Mouse (Mus musculus) lung, embryonic 15.5 days (tissue): ENCODE measurements around the gene Cdc14b. TPM values are rescaled to one million over a fixed set of nuclear protein-coding genes. Genes with fewer than 3 reads are reported as not detected.

Experiments
- ATAC-seq: fragments of 200-750 bp; cut with Nextera tagmentation; 2 replicates; pipeline ENCODE4 v1.8.0; 2017; ENCODE audit warnings: moderate number of reproducible peaks, borderline replicate concordance; ENCODE audit not compliant: low FRiP score, low TSS enrichment; ENCODE audit errors: extremely low read depth
- H3K27ac ChIP-seq: fragments of 300-500 bp; sonication (generic); 2 replicates; pipeline ENCODE4 v1.5.1; 2015; ENCODE audit warnings: moderate library complexity, mild to moderate bottlenecking, inconsistent platforms
- H3K27me3 ChIP-seq: fragments of 300-500 bp; sonication (generic); 2 replicates; pipeline ENCODE4 v1.6.1; 2015; ENCODE audit warnings: inconsistent platforms
- H3K36me3 ChIP-seq: fragments of 300-500 bp; sonication (generic); 2 replicates; pipeline ENCODE4 v1.6.1; 2015; ENCODE audit warnings: inconsistent platforms
- H3K4me1 ChIP-seq: fragments of 300-500 bp; sonication (generic); 2 replicates; pipeline ENCODE4 v1.6.1; 2015; ENCODE audit warnings: inconsistent platforms
- H3K4me2 ChIP-seq: fragments of 300-500 bp; sonication (generic); 2 replicates; pipeline ENCODE4 v1.6.1; 2015; ENCODE audit warnings: inconsistent platforms, mild to moderate bottlenecking, moderate library complexity
- H3K4me3 ChIP-seq: fragments of 300-500 bp; sonication (generic); 2 replicates; pipeline ENCODE4 v1.5.1; 2015; ENCODE audit warnings: mild to moderate bottlenecking, inconsistent platforms
- H3K9ac ChIP-seq: fragments of 300-500 bp; sonication (generic); 2 replicates; pipeline ENCODE4 v1.6.1; 2015; ENCODE audit warnings: inconsistent platforms
- H3K9me3 ChIP-seq: fragments of 300-500 bp; sonication (generic); 2 replicates; pipeline ENCODE4 v1.6.1; 2016; ENCODE audit warnings: inconsistent platforms
- WGBS: fragments of 180-500 bp; shearing (Covaris S2); methylation state at CpG from one replicate; pipeline ENCODE4 v1.1.7; 2015; 5-methylcytosine and 5-hydroxymethylcytosine counted together
- polyA plus RNA-seq: library from polyadenylated mRNA; unstranded; fragments of >200 nt; fragmentation: Nextera tagmentation; extraction: Ambion mirVana; gene quantifications from 2 replicates; pipeline ENCODE4 v1.2.1, GENCODE M21; 2015

Cdc14b gene
- polyA plus RNA-seq, 1 experiment from 2014 or later: 12.4 TPM

DNA sequence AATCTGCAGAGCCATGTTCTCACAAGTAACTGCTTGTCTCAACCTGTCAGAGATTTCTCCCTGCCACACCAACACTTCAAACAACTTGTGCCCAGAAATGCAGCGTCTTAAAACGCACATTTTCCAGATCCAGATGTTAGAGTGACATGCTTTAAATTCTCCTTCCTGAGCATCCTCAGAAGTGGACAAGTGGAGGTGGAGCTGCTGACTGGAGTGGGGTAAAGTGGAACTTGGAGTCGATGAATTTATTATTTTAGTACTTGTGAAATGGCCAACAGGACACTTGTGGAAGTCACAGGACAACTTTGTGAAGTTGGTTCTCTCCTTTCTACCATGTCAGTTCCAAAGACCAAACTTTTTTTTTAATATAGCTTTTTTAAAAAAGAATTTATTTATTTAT is 49.4 kb downstream of the Cdc14b start:
- Histone ChIP-seq H3K27ac (no peak overlapping the region), H3K4me1 (no peaks in the 10 kb centered on the region), H3K36me3 (no peaks in the 10 kb centered on the region), H3K9ac (no peak overlapping the region), H3K4me3 (no peak overlapping the region), H3K27me3 (no peaks in the 10 kb centered on the region), H3K9me3 (no peaks in the 10 kb centered on the region), H3K4me2 (no peak overlapping the region)
- WGBS: 40% methylated on average over 3 of the region's 3 CpGs
- no peak for ATAC-seq

DNA sequence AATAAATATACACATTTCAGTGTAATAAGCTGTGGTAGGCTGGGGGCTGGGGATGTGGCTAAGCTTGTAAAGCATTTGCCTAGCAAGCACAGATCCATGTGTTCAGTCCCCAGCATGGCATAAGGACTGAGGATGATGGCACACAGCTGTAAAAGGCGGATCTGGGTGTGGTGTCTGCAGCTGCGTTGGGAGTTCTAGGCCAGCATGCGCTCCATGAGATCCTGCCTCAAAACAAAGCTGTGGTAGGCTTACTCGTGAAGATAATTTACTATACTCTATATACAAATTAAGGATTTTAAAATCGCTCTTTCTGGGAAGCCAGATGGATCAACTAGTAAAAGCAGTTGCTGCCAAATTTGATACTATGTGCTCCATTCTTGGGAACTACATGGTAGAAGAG is 60.2 kb downstream of the Cdc14b start:
- Histone ChIP-seq H3K9ac (no peak overlapping the region), H3K27me3 (no peaks in the 10 kb centered on the region), H3K27ac (no peak overlapping the region), H3K9me3 (no peaks in the 10 kb centered on the region), H3K4me1 (no peaks in the 10 kb centered on the region), H3K4me2 (no peak overlapping the region), H3K4me3 (no peak overlapping the region), H3K36me3 (no peaks in the 10 kb centered on the region)
- no peak for ATAC-seq
- 85% methylated on average over 5 of the region's 5 CpGs for WGBS

DNA sequence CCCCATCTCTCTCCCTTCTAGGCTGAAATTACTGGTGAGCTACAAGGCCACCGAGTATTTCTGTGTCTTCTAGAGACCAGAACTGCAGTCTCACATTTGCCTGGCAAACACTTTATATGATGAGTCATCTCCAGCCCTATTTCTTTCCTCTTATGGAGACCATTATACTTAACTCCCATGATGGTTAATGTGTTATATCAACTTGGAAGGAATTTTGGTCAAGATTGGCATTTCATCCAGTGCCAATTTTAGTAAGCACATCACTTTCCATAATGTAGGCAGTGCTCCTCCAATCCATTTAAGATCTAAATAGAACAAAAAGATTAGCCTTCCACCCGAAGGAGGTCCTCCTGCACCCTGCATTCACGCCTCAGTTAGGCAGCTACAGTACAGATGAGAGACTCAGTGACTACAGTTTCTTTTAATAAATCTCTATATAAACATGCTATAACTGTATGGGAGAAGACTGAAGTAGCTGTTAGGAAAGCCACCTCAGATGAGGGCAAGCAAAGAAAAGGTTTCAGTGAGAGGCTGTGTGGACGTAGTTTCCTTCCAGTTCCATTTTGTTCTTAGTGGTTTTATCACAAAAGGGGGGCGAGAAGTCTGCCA is 63.0 kb downstream of the Cdc14b start:
- Histone ChIP-seq H3K4me1 (no peaks in the 10 kb centered on the region), H3K36me3 (no peaks in the 10 kb centered on the region), H3K9ac (no peak overlapping the region), H3K9me3 (no peaks in the 10 kb centered on the region), H3K27me3 (no peaks in the 10 kb centered on the region), H3K4me2 (no peak overlapping the region), H3K27ac (no peak overlapping the region), H3K4me3 (no peak overlapping the region)
- WGBS: 79% methylated on average over 5 of the region's 5 CpGs
- no peak for ATAC-seq

GRCm38 (mm10) chr13:64208146-64208545 is 66.9 kb downstream of the Cdc14b start:
- Histone ChIP-seq H3K27me3 (no peaks in the 10 kb centered on the region), H3K27ac (no peak overlapping the region), H3K9me3 (no peaks in the 10 kb centered on the region), H3K4me2 (no peak overlapping the region), H3K4me3 (no peak overlapping the region), H3K36me3 (no peaks in the 10 kb centered on the region), H3K4me1 (no peaks in the 10 kb centered on the region), H3K9ac (no peak overlapping the region)
- 85% methylated on average over 6 of the region's 6 CpGs for WGBS
- no peak for ATAC-seq

DNA sequence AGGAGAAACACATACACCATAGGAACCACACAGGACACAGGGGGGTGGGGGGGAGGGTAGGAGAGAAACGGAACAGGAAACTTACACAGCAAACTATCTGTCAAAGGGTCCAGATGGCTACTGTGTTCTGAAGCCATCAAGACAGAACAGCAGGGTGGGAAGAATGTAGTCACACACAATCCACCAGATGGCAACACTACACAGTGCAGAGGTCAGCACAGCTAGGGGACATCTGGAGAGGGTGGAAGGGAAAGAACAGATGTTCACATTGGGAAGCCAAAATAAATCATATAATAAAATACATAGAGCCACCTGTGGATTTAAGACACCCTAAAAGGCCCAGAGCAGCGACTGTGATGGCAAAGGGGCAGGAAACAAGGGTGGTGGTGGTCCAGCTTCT is 69.9 kb downstream of the Cdc14b start:
- no peaks in the 10 kb centered on the region for H3K36me3 ChIP-seq
- no peak overlapping the region for H3K4me3 ChIP-seq
- no peak overlapping the region for H3K27ac ChIP-seq
- no peak overlapping the region for H3K4me2 ChIP-seq
- 21% methylated on average over 2 of the region's 2 CpGs for WGBS
- H3K27me3 ChIP-seq: no peaks in the 10 kb centered on the region
- no peaks in the 10 kb centered on the region for H3K4me1 ChIP-seq
- no peak overlapping the region for H3K9ac ChIP-seq
- ATAC-seq: peak; percentile 76
- no peaks in the 10 kb centered on the region for H3K9me3 ChIP-seq

- Histone ChIP-seq H3K4me2 (no peak overlapping the region), H3K9me3 (no peaks in the 10 kb centered on the region), H3K9ac (no peak overlapping the region), H3K36me3 (no peaks in the 10 kb centered on the region), H3K27ac (no peak overlapping the region), H3K4me3 (no peak overlapping the region), H3K4me1 (no peaks in the 10 kb centered on the region), H3K27me3 (no peaks in the 10 kb centered on the region)
- ATAC-seq: no peak
- WGBS: 66% methylated on average over 2 of the region's 2 CpGs
Measured at GRCm38 (mm10) chr13:64204726-64205125, 70.4 kb downstream of the Cdc14b start.

GRCm38 (mm10) chr13:64200911-64201310 is 74.2 kb downstream of the Cdc14b start:
- Histone ChIP-seq H3K27me3 (no peaks in the 10 kb centered on the region), H3K9me3 (no peaks in the 10 kb centered on the region), H3K4me3 (no peak overlapping the region), H3K4me1 (no peaks in the 10 kb centered on the region), H3K27ac (no peak overlapping the region), H3K4me2 (no peak overlapping the region), H3K9ac (no peak overlapping the region), H3K36me3 (no peaks in the 10 kb centered on the region)
- no peak for ATAC-seq
- 91% methylated on average over 4 of the region's 4 CpGs for WGBS

DNA sequence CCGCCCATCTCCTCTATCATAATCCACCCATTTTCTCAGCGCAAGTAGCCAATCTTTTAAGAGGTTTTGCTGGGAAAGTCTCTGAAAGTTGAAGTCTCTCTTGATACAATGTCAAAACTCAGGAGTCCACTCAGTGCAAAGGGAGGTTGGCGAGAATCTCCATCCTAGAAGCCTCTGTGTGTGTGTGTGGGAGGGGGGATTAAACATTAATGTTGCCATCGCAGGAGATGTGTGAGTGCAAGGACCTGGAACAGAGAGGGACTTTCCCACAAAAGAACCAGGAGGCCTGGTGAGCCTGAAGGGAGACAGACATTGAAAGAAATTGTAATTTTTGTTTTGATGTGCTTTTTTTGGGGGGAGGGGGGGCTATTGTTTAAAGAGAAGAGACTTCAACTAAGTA is 76.8 kb downstream of the Cdc14b start:
- Histone ChIP-seq H3K9me3 (no peaks in the 10 kb centered on the region), H3K36me3 (no peaks in the 10 kb centered on the region), H3K4me3 (no peak overlapping the region), H3K27me3 (no peaks in the 10 kb centered on the region), H3K27ac (no peak overlapping the region), H3K4me2 (no peak overlapping the region), H3K9ac (no peak overlapping the region), H3K4me1 (no peaks in the 10 kb centered on the region)
- 84% methylated on average over 4 of the region's 4 CpGs for WGBS
- ATAC-seq: no peak

GRCm38 (mm10) chr13:64197899-64198298 is 77.2 kb downstream of the Cdc14b start:
- no peak for ATAC-seq
- H3K9ac ChIP-seq: no peak overlapping the region
- H3K36me3 ChIP-seq: no peaks in the 10 kb centered on the region
- 63% methylated on average over 6 of the region's 6 CpGs for WGBS
- H3K9me3 ChIP-seq: no peaks in the 10 kb centered on the region
- H3K4me1 ChIP-seq: no peaks in the 10 kb centered on the region
- H3K27ac ChIP-seq: no peak overlapping the region
- H3K4me3 ChIP-seq: no peak overlapping the region
- H3K27me3 ChIP-seq: no peaks in the 10 kb centered on the region
- H3K4me2 ChIP-seq: no peak overlapping the region

- H3K27ac ChIP-seq: no peak overlapping the region
- no peak; the same call in 1 of the 2 replicates for ATAC-seq
- no peak overlapping the region for H3K4me2 ChIP-seq
- no peaks in the 10 kb centered on the region for H3K4me1 ChIP-seq
- no peaks in the 10 kb centered on the region for H3K9me3 ChIP-seq
- no peak overlapping the region for H3K4me3 ChIP-seq
- peaks cover 11% of the 10 kb centered on the region for H3K36me3 ChIP-seq
- no peak overlapping the region for H3K9ac ChIP-seq
- no peaks in the 10 kb centered on the region for H3K27me3 ChIP-seq
Measured at GRCm38 (mm10) chr13:64187065-64187464, 88.0 kb downstream of the Cdc14b start.

DNA sequence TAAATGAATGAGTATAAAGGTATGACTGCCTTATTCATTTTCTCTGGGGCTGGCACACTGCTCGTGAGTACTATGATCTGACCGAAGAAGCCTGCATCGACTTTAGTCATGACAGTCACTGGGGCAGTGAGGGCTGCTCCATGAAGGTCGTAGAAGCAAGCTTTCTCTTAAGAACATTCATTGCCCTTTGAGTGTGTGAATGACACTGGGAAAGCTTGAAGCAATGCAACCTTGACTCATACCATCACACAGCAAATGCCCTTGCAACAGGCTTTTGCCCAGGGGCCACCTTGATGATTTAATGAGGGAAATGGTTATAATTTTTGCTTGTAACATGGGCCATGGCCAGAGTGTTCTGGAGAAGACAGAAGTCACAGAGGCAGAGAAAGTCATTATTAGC is 88.6 kb downstream of the Cdc14b start:
- Histone ChIP-seq H3K36me3 (peaks cover 11% of the 10 kb centered on the region), H3K27ac (no peak overlapping the region), H3K4me2 (no peak overlapping the region), H3K4me3 (no peak overlapping the region), H3K9ac (no peak overlapping the region), H3K4me1 (no peaks in the 10 kb centered on the region), H3K27me3 (no peaks in the 10 kb centered on the region), H3K9me3 (no peaks in the 10 kb centered on the region)
- WGBS: 88% methylated on average over 4 of the region's 4 CpGs
- no peak for ATAC-seq

GRCm38 (mm10) chr13:64185586-64185985 is 89.5 kb downstream of the Cdc14b start:
- Histone ChIP-seq H3K27me3 (no peaks in the 10 kb centered on the region), H3K9me3 (no peaks in the 10 kb centered on the region), H3K36me3 (peaks cover 13% of the 10 kb centered on the region), H3K4me3 (no peak overlapping the region), H3K27ac (no peak overlapping the region), H3K4me2 (no peak overlapping the region), H3K4me1 (no peaks in the 10 kb centered on the region), H3K9ac (no peak overlapping the region)
- ATAC-seq: no peak
- WGBS: 84% methylated on average over 9 of the region's 9 CpGs

DNA sequence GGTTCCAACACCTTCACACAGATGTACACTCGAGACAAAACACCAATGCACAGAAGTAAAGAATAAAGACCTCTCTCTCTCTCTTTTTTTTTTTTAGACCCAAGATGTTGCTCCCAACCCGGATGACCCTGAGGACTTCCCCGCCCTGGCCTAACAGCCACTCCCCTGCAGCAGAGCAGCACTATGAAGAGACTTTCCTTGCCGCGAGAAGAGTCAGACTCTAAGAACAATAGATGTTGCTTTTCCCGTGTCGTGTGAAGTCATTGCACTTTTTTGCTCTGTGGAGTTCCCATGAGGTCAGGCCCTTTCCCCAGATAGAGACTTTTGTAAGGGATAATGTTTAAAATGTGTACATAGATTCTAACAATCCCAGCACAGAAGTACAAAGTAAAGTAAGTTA is 89.9 kb downstream of the Cdc14b start:
- peaks cover 14% of the 10 kb centered on the region for H3K36me3 ChIP-seq
- no peaks in the 10 kb centered on the region for H3K9me3 ChIP-seq
- no peaks in the 10 kb centered on the region for H3K4me1 ChIP-seq
- H3K27me3 ChIP-seq: no peaks in the 10 kb centered on the region
- H3K9ac ChIP-seq: no peak overlapping the region
- ATAC-seq: no peak
- H3K4me3 ChIP-seq: no peak overlapping the region
- WGBS: 79% methylated on average over 7 of the region's 7 CpGs
- no peak overlapping the region for H3K27ac ChIP-seq
- no peak overlapping the region for H3K4me2 ChIP-seq
